Mouse (Mus musculus) forebrain, postnatal 0 days (tissue): ENCODE results near the gene Prr5l. TPM values are rescaled to one million over a fixed set of nuclear protein-coding genes. Genes with fewer than 3 reads are reported as not detected.

Experiments
- ATAC-seq: fragments of 200-750 bp; cut with Nextera tagmentation; 2 replicates; pipeline ENCODE4 v1.8.0; 2017; ENCODE audit warnings: mild to moderate bottlenecking, moderate library complexity
- DNase-seq: peaks from one replicate; pipeline ENCODE4 v3.0.0-alpha.2; 2015
- H3K27ac ChIP-seq: fragments of 300-500 bp; sonication (generic); 2 replicates; pipeline ENCODE4 v1.5.1; 2014; ENCODE audit warnings: low read depth, mild to moderate bottlenecking, antibody characterized with exemption, low read length, moderate library complexity, mixed read lengths
- H3K27me3 ChIP-seq: fragments of 300-500 bp; sonication (generic); 2 replicates; pipeline ENCODE4 v1.6.1; 2014; ENCODE audit warnings: mild to moderate bottlenecking, low read length, mixed read lengths; ENCODE audit not compliant: insufficient read depth
- H3K36me3 ChIP-seq: fragments of 300-500 bp; sonication (generic); 2 replicates; pipeline ENCODE4 v1.6.1; 2014; ENCODE audit warnings: mild to moderate bottlenecking, moderate library complexity; ENCODE audit not compliant: insufficient read depth
- H3K4me1 ChIP-seq: fragments of 300-500 bp; sonication (generic); 2 replicates; pipeline ENCODE4 v1.6.1; 2014; ENCODE audit warnings: antibody characterized with exemption; ENCODE audit not compliant: insufficient read depth
- H3K4me2 ChIP-seq: fragments of 300-500 bp; sonication (generic); 2 replicates; pipeline ENCODE4 v1.6.1; 2014; ENCODE audit warnings: low read depth, mild to moderate bottlenecking, moderate library complexity
- H3K4me3 ChIP-seq: fragments of 300-500 bp; sonication (generic); 2 replicates; pipeline ENCODE4 v1.5.1; 2014; ENCODE audit warnings: low read depth, low read length, mixed read lengths
- H3K9ac ChIP-seq: fragments of 300-500 bp; sonication (generic); 2 replicates; pipeline ENCODE4 v1.6.1; 2014; ENCODE audit warnings: mild to moderate bottlenecking
- H3K9me3 ChIP-seq: fragments of 300-500 bp; sonication (generic); 2 replicates; pipeline ENCODE4 v1.6.1; 2016; ENCODE audit warnings: low read length
- CTCF ChIP-seq: sonication (generic); IDR thresholded peaks from 2 replicates; pipeline ENCODE4 v1.5.1; 2016; ENCODE audit warnings: antibody characterized with exemption, control low read depth, low read depth
- WGBS: fragments of 180-500 bp; shearing (Covaris S2); extraction: QIAGEN DNeasy Blood & Tissue Kit; methylation state at CpG from one replicate; pipeline ENCODE4 v1.1.7; 2014; 5-methylcytosine and 5-hydroxymethylcytosine counted together
- polyA plus RNA-seq: library from polyadenylated mRNA; unstranded; fragments of >200 nt; fragmentation: Nextera tagmentation; extraction: Ambion mirVana; gene quantifications from 2 replicates; pipeline ENCODE4 v1.2.1, GENCODE M21; 2015
- total RNA-seq: library from RNA; depleted of rRNA; stranded (reverse); fragments of >200 nt; gene quantifications from 2 replicates; pipeline ENCODE4 v1.2.3, GENCODE M21; 2014

Prr5l gene
- total and polyA plus RNA-seq, 2 experiments from 2014 or later, result 4.2 to 5.6 TPM

- H3K9ac ChIP-seq, result no peak overlapping the region
- H3K4me3 ChIP-seq, result no peak overlapping the region
- WGBS, result 49% methylated on average over 10 of the region's 10 CpGs
- DNase-seq (no peak), ATAC-seq (no peak)
- no peaks in the 10 kb centered on the region for H3K36me3 ChIP-seq
- TF ChIP-seq CTCF, result no peak
- no peaks in the 10 kb centered on the region for H3K9me3 ChIP-seq
- no peaks in the 10 kb centered on the region for H3K27me3 ChIP-seq
- no peaks in the 10 kb centered on the region; the same call in 1 of the 2 replicates for H3K4me1 ChIP-seq
- no peak overlapping the region for H3K27ac ChIP-seq
- H3K4me2 ChIP-seq, result no peak overlapping the region
Measured at GRCm38 (mm10) chr2:101723333-101723881, 159.4 kb downstream of the Prr5l start.

- H3K4me3 ChIP-seq, result no peak overlapping the region
- 20% methylated on average over 8 of the region's 8 CpGs for WGBS
- DNase-seq (peak; percentile 31), ATAC-seq (peak; percentile 62)
- H3K4me2 ChIP-seq, result no peak overlapping the region
- H3K9me3 ChIP-seq, result no peaks in the 10 kb centered on the region
- no peaks in the 10 kb centered on the region for H3K36me3 ChIP-seq
- no peak for TF ChIP-seq CTCF
- no peaks in the 10 kb centered on the region for H3K27me3 ChIP-seq
- H3K4me1 ChIP-seq, result no peaks in the 10 kb centered on the region; the same call in 1 of the 2 replicates
- H3K27ac ChIP-seq, result 0 out of 2 replicates have a peak overlapping the region, but pooled peaks have one; percentile 2
- H3K9ac ChIP-seq, result no peak overlapping the region
Measured at GRCm38 (mm10) chr2:101722370-101723332, 160.2 kb downstream of the Prr5l start.

GRCm38 (mm10) chr2:101721835-101722234 lies 161.0 kb downstream of the Prr5l start:
- Histone ChIP-seq H3K4me3 (no peak overlapping the region), H3K4me1 (no peaks in the 10 kb centered on the region; the same call in 1 of the 2 replicates), H3K4me2 (no peak overlapping the region), H3K27ac (no peak overlapping the region), H3K36me3 (no peaks in the 10 kb centered on the region), H3K27me3 (no peaks in the 10 kb centered on the region), H3K9me3 (no peaks in the 10 kb centered on the region), H3K9ac (no peak overlapping the region)
- ATAC-seq, result no peak
- TF ChIP-seq CTCF, result no peak
- DNase-seq, result no peak
- 82% methylated on average over 4 of the region's 4 CpGs for WGBS

GRCm38 (mm10) chr2:101717162-101717561 lies 165.7 kb downstream of the Prr5l start:
- H3K27ac ChIP-seq, result no peak overlapping the region
- H3K27me3 ChIP-seq, result no peaks in the 10 kb centered on the region
- ATAC-seq (no peak), DNase-seq (no peak)
- H3K4me2 ChIP-seq, result no peak overlapping the region
- H3K9ac ChIP-seq, result no peak overlapping the region
- no peaks in the 10 kb centered on the region for H3K36me3 ChIP-seq
- TF ChIP-seq CTCF, result no peak
- no peaks in the 10 kb centered on the region for H3K4me1 ChIP-seq
- no peaks in the 10 kb centered on the region for H3K9me3 ChIP-seq
- WGBS, result over 99% methylated on average over 13 of the region's 13 CpGs
- no peak overlapping the region for H3K4me3 ChIP-seq

GRCm38 (mm10) chr2:101715650-101716323 lies 167.0 kb downstream of the Prr5l start:
- DNase-seq, result no peak
- Histone ChIP-seq H3K36me3 (no peaks in the 10 kb centered on the region), H3K27me3 (no peaks in the 10 kb centered on the region), H3K9ac (no peak overlapping the region), H3K9me3 (no peaks in the 10 kb centered on the region), H3K27ac (no peak overlapping the region), H3K4me2 (no peak overlapping the region), H3K4me1 (no peaks in the 10 kb centered on the region), H3K4me3 (no peak overlapping the region)
- peak; percentile 30 for TF ChIP-seq CTCF
- WGBS, result 80% methylated on average over 8 of the region's 8 CpGs
- no peak for ATAC-seq

GRCm38 (mm10) chr2:101711608-101712007 lies 171.2 kb downstream of the Prr5l start:
- H3K27me3 ChIP-seq, result no peaks in the 10 kb centered on the region
- no peak overlapping the region for H3K9ac ChIP-seq
- no peak for DNase-seq
- H3K4me1 ChIP-seq, result no peaks in the 10 kb centered on the region
- H3K4me2 ChIP-seq, result no peak overlapping the region
- 88% methylated on average over 3 of the region's 3 CpGs for WGBS
- no peak overlapping the region for H3K4me3 ChIP-seq
- ATAC-seq, result no peak
- no peak overlapping the region for H3K27ac ChIP-seq
- no peaks in the 10 kb centered on the region for H3K9me3 ChIP-seq
- H3K36me3 ChIP-seq, result no peaks in the 10 kb centered on the region
- no peak for TF ChIP-seq CTCF
